Mouse (Mus musculus) lung, adult 2 months (tissue): ENCODE results near the gene Prdx2.

Experiments
- CTCF ChIP-seq: fragments of 200-500 bp; IDR thresholded peaks from 2 replicates; pipeline ENCODE4 v1.5.1; 2011; ENCODE audit warnings: mild to moderate bottlenecking, low read length, control low read depth; ENCODE audit not compliant: insufficient read depth
- POLR2A ChIP-seq: fragments of 200-500 bp; IDR thresholded peaks from 2 replicates; pipeline ENCODE4 v1.6.1; 2011; ENCODE audit warnings: low read depth, mild to moderate bottlenecking, control low read depth, low read length, borderline replicate concordance; ENCODE audit errors: extremely low read depth

DNA sequence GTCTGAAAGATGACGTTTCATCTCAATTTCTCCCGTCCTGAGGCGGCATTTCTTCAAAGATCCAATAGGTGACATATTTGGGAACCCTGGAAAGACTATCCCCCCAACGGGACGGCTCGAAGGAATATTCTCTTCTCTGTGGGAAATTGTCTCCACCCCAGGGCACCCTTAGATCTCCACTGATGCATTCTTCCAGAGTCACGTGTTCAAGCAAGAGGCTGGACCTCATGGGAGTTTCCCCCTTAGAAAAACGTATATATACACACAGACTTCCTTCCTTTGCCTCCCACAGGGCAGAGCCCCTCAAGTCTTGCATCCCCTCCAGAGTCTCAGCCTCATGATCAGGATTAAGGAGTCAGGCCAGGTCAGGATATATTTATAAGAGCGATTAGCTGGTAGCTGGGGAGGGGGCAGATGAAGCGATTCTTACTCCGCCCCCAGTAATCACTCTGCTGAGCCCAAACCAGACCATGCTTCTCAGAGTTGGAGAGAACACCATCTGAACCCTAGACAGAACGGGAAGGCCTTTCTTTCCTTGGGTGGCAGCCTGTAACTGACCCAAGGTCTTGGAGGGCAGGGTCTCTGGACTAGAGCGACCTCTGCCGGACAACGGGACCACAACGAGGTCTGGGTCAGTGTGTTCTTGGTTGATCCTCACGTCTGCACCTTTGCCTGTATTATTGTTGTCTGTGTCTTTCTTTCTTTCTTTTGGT, 22.7 kb upstream of the Prdx2 start, which contains the start of gene Rtbdn:
- TF ChIP-seq POLR2A (no peak), CTCF (no peak)
